Comparison of ENCODE assay signal across 14 mouse cellular contexts in genomic region chr14:105599550-105600453, GRCm38 (mm10).
DNase-seq lines count a peak whose midpoint lies in the region; ATAC-seq and TF ChIP-seq lines count a peak whose summit lies in the region.
"Had no signal": no experiment of that assay in that cellular context is flagged by ENCODE, and none has a peak within 500 bp of the region (broad histone marks: within the 10 kb centered on the region; RNA-seq: fewer than 3 reads in every experiment).

No protein-coding gene starts in this region.

- no peak overlapping the region for H3K4me2 ChIP-seq in forebrain, postnatal 0 days (ENCODE audit: low read depth)
- H3K4me2 ChIP-seq: embryonic facial prominence, embryonic 13.5 days; kidney, embryonic 15.5 days had no signal

- TF ChIP-seq CTCF in forebrain, postnatal 0 days (IDR thresholded peaks at IDR 0.05; ENCODE audit: low read depth) = no peak
- TF ChIP-seq CTCF in gastrocnemius, adult 2 months (IDR thresholded peaks at IDR 0.05) = no peak

- DNase-seq in layer of hippocampus, adult 9-11 months = peak; percentile 34
- no peak for DNase-seq in layer of hippocampus, postnatal 10 days (ENCODE audit: low spot score in 2 of 2)
- DNase-seq in right cerebral cortex, adult 18-20 months = peak; percentile 42
- no peak for DNase-seq in right cerebral cortex, postnatal 4 days
- DNase-seq in forebrain, postnatal 0 days = peak; percentile 62
- DNase-seq in urinary bladder, postnatal 14 days (ENCODE audit: low spot score) = no peak
- DNase-seq in gastrocnemius, adult 2 months = no peak
- DNase-seq: cerebellum, adult 11-12 months; gastrocnemius, postnatal 25 days; heart, postnatal 10 days; layer of hippocampus, postnatal 36 days; lung, postnatal 14 days had no signal

- no peaks in the 10 kb centered on the region for H3K4me1 ChIP-seq in forebrain, postnatal 0 days (ENCODE audit: insufficient read depth)

- peak overlapping the region; percentile 18; the same call in 1 of the 2 replicates for H3K9ac ChIP-seq in forebrain, postnatal 0 days
- H3K9ac ChIP-seq: embryonic facial prominence, embryonic 13.5 days; kidney, embryonic 15.5 days had no signal

- no peaks in the 10 kb centered on the region for H3K27me3 ChIP-seq in forebrain, postnatal 0 days (ENCODE audit: insufficient read depth, low read length)
- H3K27me3 ChIP-seq: embryonic facial prominence, embryonic 13.5 days; kidney, embryonic 15.5 days had no signal

- peak; percentile 86 for ATAC-seq in forebrain, postnatal 0 days

- intact Hi-C loops in gastrocnemius, adult 2 months (cut with DNase I) = no loop called here

- H3K27ac ChIP-seq in forebrain, postnatal 0 days (ENCODE audit: low read depth, low read length) = peak overlapping the region; percentile 50
- no peak overlapping the region for H3K27ac ChIP-seq in gastrocnemius, adult 2 months
- H3K27ac ChIP-seq: embryonic facial prominence, embryonic 13.5 days; kidney, embryonic 15.5 days had no signal

- H3K36me3 ChIP-seq in forebrain, postnatal 0 days (ENCODE audit: insufficient read depth) = no peaks in the 10 kb centered on the region
- H3K36me3 ChIP-seq: embryonic facial prominence, embryonic 13.5 days; kidney, embryonic 15.5 days had no signal

- no peaks in the 10 kb centered on the region for H3K9me3 ChIP-seq in forebrain, postnatal 0 days (ENCODE audit: low read length)
- H3K9me3 ChIP-seq: embryonic facial prominence, embryonic 13.5 days had no signal

- H3K4me3 ChIP-seq in forebrain, postnatal 0 days (ENCODE audit: low read depth, low read length) = no peak overlapping the region
- no peak overlapping the region for H3K4me3 ChIP-seq in gastrocnemius, adult 2 months
- H3K4me3 ChIP-seq: embryonic facial prominence, embryonic 13.5 days; kidney, embryonic 15.5 days had no signal

- WGBS in forebrain, postnatal 0 days = 61% methylated on average over 24 of the region's 24 CpGs

Comparison
In these comparisons a context has a peak if more than half of its experiments do, and no peak if none do; other contexts are left out.
1. DNase-seq: peak in layer of hippocampus, adult 9-11 months (single experiment), right cerebral cortex, adult 18-20 months (single experiment) and forebrain, postnatal 0 days (single experiment); none in layer of hippocampus, postnatal 10 days (0 of 2), right cerebral cortex, postnatal 4 days (single experiment), urinary bladder, postnatal 14 days (single experiment) and gastrocnemius, adult 2 months (single experiment).